Mouse (Mus musculus): ENCODE measurements around the gene Syngr4. TPM values are rescaled to one million over a fixed set of nuclear protein-coding genes. Genes with fewer than 3 reads are reported as not detected.

Syngr4 gene
- polyA plus RNA-seq, 1 experiment from 2014 or later, result 0.72 TPM

DNA sequence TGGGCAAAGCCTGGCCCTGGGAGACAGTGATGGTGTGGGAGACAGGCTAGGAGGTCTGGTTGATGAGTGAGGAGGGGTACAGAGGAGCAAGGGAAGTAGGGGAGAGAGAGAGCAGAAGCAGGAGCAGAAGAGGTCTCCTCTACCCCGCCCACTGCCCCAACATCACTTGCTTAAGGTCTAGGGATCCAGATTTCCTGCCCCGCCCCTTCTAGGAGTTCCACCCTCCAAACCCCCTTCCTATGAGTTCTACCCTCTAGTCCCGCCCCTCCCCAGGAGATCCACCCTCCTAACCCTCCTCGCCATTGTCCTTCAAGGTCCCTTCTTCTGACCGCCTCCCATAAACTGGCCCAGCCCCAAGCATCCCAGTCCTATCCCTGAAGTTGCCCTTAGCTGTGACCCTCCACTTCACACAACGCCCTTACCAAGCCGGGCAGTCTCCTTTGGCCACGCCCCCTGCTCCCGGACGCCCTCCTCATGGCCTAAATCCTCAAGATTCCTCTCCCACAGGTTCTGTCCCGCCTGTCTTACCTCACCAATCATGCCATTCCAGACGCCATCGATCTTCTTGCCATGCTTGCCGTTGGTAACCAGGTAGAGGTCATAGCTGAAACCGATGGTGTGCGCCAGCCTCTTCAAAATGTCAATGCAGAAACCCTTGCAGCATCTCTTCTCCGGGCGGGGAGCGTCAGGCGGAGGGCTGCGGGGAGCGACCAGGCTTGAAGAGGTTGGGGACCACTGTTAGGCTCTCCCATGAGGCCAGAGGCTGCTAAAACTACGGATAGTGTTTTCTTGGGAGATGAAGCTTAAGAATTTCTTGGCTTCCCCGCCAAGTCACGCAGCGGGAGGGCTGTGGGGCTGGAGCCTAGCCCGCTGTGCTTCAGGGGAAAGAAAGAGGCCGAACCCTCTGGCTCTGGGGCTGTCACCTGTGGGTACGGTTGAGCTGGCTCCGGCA, 39.3 kb downstream of the Syngr4 start:
- Histone ChIP-seq H3K4me2 (replicated peaks; ENCODE audit: low read depth) (peak overlapping the region; percentile 62), H3K9me3 (ENCODE audit: control insufficient read depth) (no peaks in the 10 kb centered on the region), H3K27ac (ENCODE audit: low read depth, low read length) (no peak overlapping the region), H3K4me3 (ENCODE audit: low read depth, low read length) (peak overlapping the region; percentile 28), H3K27me3 (replicated peaks; ENCODE audit: control insufficient read depth, insufficient read depth, low read length) (peaks cover 14% of the 10 kb centered on the region), H3K4me1 (replicated peaks; ENCODE audit: control insufficient read depth, insufficient read depth, low read length) (no peaks in the 10 kb centered on the region), H3K9ac (ENCODE audit: low read depth, low read length) (no peak overlapping the region), H3K36me3 (ENCODE audit: control insufficient read depth, insufficient read depth) (0 out of 2 replicates have a peak, but pooled peaks cover 4% of the 10 kb centered on the region)
- ATAC-seq, result 0 out of 2 replicates have a peak, but pooled peaks have one; percentile 32
- 13% methylated on average over 30 of the region's 30 CpGs for WGBS
- TF ChIP-seq CTCF (IDR thresholded peaks at IDR 0.05; ENCODE audit: low read depth), result no peak

DNA sequence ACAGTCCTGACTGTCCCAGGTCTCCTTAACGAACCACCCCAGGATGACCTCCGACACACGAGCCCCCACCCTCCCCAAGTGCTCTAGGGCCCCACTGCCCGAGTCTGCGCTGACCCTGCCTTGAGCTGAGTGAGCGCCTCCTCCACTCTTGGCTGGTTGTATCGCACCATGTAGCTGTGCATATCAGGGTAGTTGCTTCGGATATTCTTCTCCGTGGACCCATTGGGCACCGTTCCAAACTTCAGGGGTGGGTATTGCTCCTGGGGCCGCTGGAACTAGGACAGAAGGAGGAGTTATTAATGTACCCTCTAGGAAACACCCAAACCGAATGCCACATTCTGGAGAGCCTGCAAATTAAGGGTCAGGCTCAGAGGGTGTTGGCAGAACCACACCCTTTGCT, 43.4 kb downstream of the Syngr4 start:
- H3K27ac ChIP-seq (ENCODE audit: low read depth, low read length), result no peak overlapping the region
- 0 out of 2 replicates have a peak, but pooled peaks cover 4% of the 10 kb centered on the region for H3K36me3 ChIP-seq (ENCODE audit: control insufficient read depth, insufficient read depth)
- H3K27me3 ChIP-seq (replicated peaks; ENCODE audit: control insufficient read depth, insufficient read depth, low read length), result peaks cover 14% of the 10 kb centered on the region
- WGBS, result 82% methylated on average over 12 of the region's 12 CpGs
- no peak for ATAC-seq
- H3K9ac ChIP-seq (ENCODE audit: low read depth, low read length), result no peak overlapping the region
- H3K4me1 ChIP-seq (replicated peaks; ENCODE audit: control insufficient read depth, insufficient read depth, low read length), result no peaks in the 10 kb centered on the region
- no peak overlapping the region for H3K4me2 ChIP-seq (replicated peaks; ENCODE audit: low read depth)
- no peak overlapping the region for H3K4me3 ChIP-seq (ENCODE audit: low read depth, low read length)
- no peak for TF ChIP-seq CTCF (IDR thresholded peaks at IDR 0.05; ENCODE audit: low read depth)
- H3K9me3 ChIP-seq (ENCODE audit: control insufficient read depth), result no peaks in the 10 kb centered on the region

DNA sequence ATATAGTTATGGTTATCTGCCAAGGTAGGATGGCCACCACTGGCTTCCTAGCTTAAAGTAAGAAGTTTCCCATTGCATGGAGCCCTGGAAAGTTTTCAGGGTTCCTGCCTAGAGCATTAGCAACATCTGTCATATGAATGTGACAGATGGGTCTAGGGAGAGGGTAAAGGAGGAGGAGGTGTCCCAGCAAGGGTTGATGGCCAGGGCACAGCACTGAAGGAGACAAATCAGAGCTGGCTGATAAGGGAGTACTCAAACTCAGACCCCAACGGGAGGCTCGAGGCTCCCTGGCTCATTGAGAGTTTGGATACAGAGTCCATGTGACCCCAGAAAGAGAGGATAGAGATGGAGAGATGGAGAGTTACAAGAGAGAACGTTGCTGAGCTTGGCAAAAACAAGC, 45.9 kb downstream of the Syngr4 start:
- 67% methylated on average over 3 of the region's 3 CpGs for WGBS
- Histone ChIP-seq H3K4me3 (ENCODE audit: low read depth, low read length) (no peak overlapping the region), H3K4me1 (replicated peaks; ENCODE audit: control insufficient read depth, insufficient read depth, low read length) (no peaks in the 10 kb centered on the region), H3K27ac (ENCODE audit: low read depth, low read length) (no peak overlapping the region), H3K27me3 (replicated peaks; ENCODE audit: control insufficient read depth, insufficient read depth, low read length) (0 out of 2 replicates have a peak, but pooled peaks cover 3% of the 10 kb centered on the region), H3K36me3 (ENCODE audit: control insufficient read depth, insufficient read depth) (0 out of 2 replicates have a peak, but pooled peaks cover 4% of the 10 kb centered on the region), H3K4me2 (replicated peaks; ENCODE audit: low read depth) (no peak overlapping the region), H3K9me3 (ENCODE audit: control insufficient read depth) (no peaks in the 10 kb centered on the region), H3K9ac (ENCODE audit: low read depth, low read length) (no peak overlapping the region)
- TF ChIP-seq CTCF (IDR thresholded peaks at IDR 0.05; ENCODE audit: low read depth), result no peak
- ATAC-seq, result no peak

DNA sequence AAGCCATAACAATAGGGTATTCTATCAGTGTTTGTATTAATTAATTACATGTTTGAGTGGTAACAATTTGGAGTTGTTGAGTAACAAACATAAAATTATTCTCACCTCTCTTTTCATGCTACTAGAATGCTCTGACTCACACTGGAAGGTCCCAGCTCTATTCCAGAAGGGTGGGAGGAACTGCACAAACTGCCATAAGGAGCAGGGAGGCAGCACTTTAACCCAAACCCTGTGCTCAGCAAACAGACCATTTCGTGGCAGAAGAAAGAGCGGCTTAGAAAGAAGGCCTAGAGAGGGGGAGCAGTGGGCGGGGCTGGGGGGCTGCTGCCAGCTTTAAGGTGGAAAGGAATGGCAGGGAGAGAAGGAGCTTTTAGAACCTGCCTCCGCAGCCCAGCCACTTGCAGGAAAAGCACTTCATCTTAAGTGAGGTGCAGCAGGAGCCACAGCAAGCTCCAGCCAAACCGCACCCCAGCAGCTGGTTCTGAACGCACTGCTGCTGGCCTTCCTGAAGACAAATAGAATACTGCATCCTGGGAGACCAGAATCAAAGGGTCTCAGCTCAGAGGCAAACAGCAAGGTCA, 48.0 kb downstream of the Syngr4 start:
- Histone ChIP-seq H3K36me3 (ENCODE audit: control insufficient read depth, insufficient read depth) (no peaks in the 10 kb centered on the region), H3K27me3 (replicated peaks; ENCODE audit: control insufficient read depth, insufficient read depth, low read length) (0 out of 2 replicates have a peak, but pooled peaks cover 3% of the 10 kb centered on the region), H3K4me3 (ENCODE audit: low read depth, low read length) (no peak overlapping the region), H3K4me1 (replicated peaks; ENCODE audit: control insufficient read depth, insufficient read depth, low read length) (no peaks in the 10 kb centered on the region), H3K4me2 (replicated peaks; ENCODE audit: low read depth) (no peak overlapping the region), H3K27ac (ENCODE audit: low read depth, low read length) (no peak overlapping the region), H3K9me3 (ENCODE audit: control insufficient read depth) (no peaks in the 10 kb centered on the region), H3K9ac (ENCODE audit: low read depth, low read length) (no peak overlapping the region)
- ATAC-seq, result no peak
- WGBS, result 18% methylated on average over 6 of the region's 6 CpGs
- no peak for TF ChIP-seq CTCF (IDR thresholded peaks at IDR 0.05; ENCODE audit: low read depth)

DNA sequence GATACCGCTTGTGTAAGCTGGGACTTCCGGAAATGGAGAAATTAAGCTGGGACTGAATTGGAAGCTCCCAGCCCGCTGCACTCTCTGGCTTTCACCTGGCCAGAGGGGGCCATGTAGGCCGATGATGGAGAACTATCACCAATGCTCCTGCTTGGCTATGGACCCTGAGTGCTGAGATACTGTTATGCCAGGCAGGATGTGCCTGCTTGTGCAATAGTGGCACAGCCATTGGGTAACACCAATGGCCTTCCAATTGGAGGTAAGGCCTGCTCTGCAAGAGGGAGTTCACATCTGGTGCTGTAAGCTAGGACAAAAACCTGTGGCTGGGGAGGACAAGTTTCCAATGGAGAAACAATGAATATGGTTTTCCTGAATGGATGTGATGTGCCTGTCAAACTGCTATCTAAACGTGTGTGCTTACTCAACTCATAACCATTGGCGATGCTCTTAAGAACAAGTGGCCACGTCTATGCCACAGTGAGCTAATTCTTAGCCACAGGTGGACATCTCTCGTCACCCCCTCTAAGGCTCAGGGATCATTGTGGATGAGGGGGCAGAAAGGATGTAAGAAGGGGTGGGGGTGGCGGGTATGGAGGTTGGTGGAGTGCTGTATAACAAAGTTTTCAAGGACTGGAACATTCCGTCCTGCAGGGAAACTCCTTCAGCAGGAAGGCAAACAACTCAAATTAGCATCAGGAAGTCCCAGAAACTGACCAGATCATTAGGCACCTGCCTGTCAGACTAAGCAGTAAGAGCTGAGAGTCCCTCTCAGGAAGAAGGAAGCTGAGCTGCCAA, 53.4 kb downstream of the Syngr4 start:
- H3K4me2 ChIP-seq (replicated peaks; ENCODE audit: low read depth), result no peak overlapping the region
- H3K4me1 ChIP-seq (replicated peaks; ENCODE audit: control insufficient read depth, insufficient read depth, low read length), result no peaks in the 10 kb centered on the region
- no peak overlapping the region for H3K4me3 ChIP-seq (ENCODE audit: low read depth, low read length)
- H3K9ac ChIP-seq (ENCODE audit: low read depth, low read length), result no peak overlapping the region
- H3K36me3 ChIP-seq (ENCODE audit: control insufficient read depth, insufficient read depth), result no peaks in the 10 kb centered on the region
- no peaks in the 10 kb centered on the region for H3K9me3 ChIP-seq (ENCODE audit: control insufficient read depth)
- H3K27ac ChIP-seq (ENCODE audit: low read depth, low read length), result no peak overlapping the region
- WGBS, result 82% methylated on average over 10 of the region's 10 CpGs
- no peak for TF ChIP-seq CTCF (IDR thresholded peaks at IDR 0.05; ENCODE audit: low read depth)
- ATAC-seq, result no peak
- H3K27me3 ChIP-seq (replicated peaks; ENCODE audit: control insufficient read depth, insufficient read depth, low read length), result 0 out of 2 replicates have a peak, but pooled peaks cover 3% of the 10 kb centered on the region

Other genes starting within 250 kb of the Syngr4 start
- gene Fut2, start 230.3 kb downstream of the Syngr4 start, polyA plus RNA-seq (2015; fragmentation: Nextera tagmentation; extraction: Ambion mirVana), result 2.9 and 3.6 TPM in 2 replicates
- gene Ntn5, start 212.7 kb downstream of the Syngr4 start, polyA plus RNA-seq (2015; fragmentation: Nextera tagmentation; extraction: Ambion mirVana), result 0.10 and 0.20 TPM in 2 replicates
- gene Sec1, start 202.3 kb downstream of the Syngr4 start, polyA plus RNA-seq (2015; fragmentation: Nextera tagmentation; extraction: Ambion mirVana), result 0.08 and 0.25 TPM in 2 replicates
- gene Car11, start 196.9 kb downstream of the Syngr4 start, polyA plus RNA-seq (2015; fragmentation: Nextera tagmentation; extraction: Ambion mirVana), result 2.1 and 2.7 TPM in 2 replicates
- 6.9 and 8.6 TPM in 2 replicates for gene Dbp, start 191.6 kb downstream of the Syngr4 start, polyA plus RNA-seq (2015; fragmentation: Nextera tagmentation; extraction: Ambion mirVana)
- gene Rpl18, start 181.3 kb downstream of the Syngr4 start, polyA plus RNA-seq (2015; fragmentation: Nextera tagmentation; extraction: Ambion mirVana), result 708 and 740 TPM in 2 replicates
- 55.1 and 55.9 TPM in 2 replicates for gene Sphk2, start 178.7 kb downstream of the Syngr4 start, polyA plus RNA-seq (2015; fragmentation: Nextera tagmentation; extraction: Ambion mirVana)
- gene Fam83e, start 175.5 kb downstream of the Syngr4 start, polyA plus RNA-seq (2015; fragmentation: Nextera tagmentation; extraction: Ambion mirVana), result 16.6 and 16.7 TPM in 2 replicates
- 0.17 and 0.22 TPM in 2 replicates for gene Spaca4, start 170.9 kb downstream of the Syngr4 start, polyA plus RNA-seq (2015; fragmentation: Nextera tagmentation; extraction: Ambion mirVana)
- gene Lmtk3, start 113.0 kb downstream of the Syngr4 start, polyA plus RNA-seq (2015; fragmentation: Nextera tagmentation; extraction: Ambion mirVana), result 0.08 and 0.29 TPM in 2 replicates
- gene Sult2b1, start 112.0 kb downstream of the Syngr4 start, polyA plus RNA-seq (2015; fragmentation: Nextera tagmentation; extraction: Ambion mirVana), result 36.7 and 37.1 TPM in 2 replicates
- gene Cyth2, start 82.1 kb downstream of the Syngr4 start, polyA plus RNA-seq (2015; fragmentation: Nextera tagmentation; extraction: Ambion mirVana), result 61.9 and 66.4 TPM in 2 replicates
- gene Kcnj14, start 71.9 kb downstream of the Syngr4 start, polyA plus RNA-seq (2015; fragmentation: Nextera tagmentation; extraction: Ambion mirVana), result 0.10 and 0.27 TPM in 2 replicates
- 16.4 and 16.6 TPM in 2 replicates for gene Grwd1, start 65.8 kb downstream of the Syngr4 start, polyA plus RNA-seq (2015; fragmentation: Nextera tagmentation; extraction: Ambion mirVana)
- 99.6 and 107 TPM in 2 replicates for gene Kdelr1, start 23.9 kb downstream of the Syngr4 start, polyA plus RNA-seq (2015; fragmentation: Nextera tagmentation; extraction: Ambion mirVana)
- gene Grin2d, start 18.3 kb downstream of the Syngr4 start, polyA plus RNA-seq (2015; fragmentation: Nextera tagmentation; extraction: Ambion mirVana), result 0.66 and 1.1 TPM in 2 replicates
- 6.8 and 7.4 TPM in 2 replicates for gene Tmem143, start 227 bp upstream of the Syngr4 start, polyA plus RNA-seq (2015; fragmentation: Nextera tagmentation; extraction: Ambion mirVana)
- gene Emp3, start 24.7 kb upstream of the Syngr4 start, polyA plus RNA-seq (2015; fragmentation: Nextera tagmentation; extraction: Ambion mirVana), result 82.4 and 83.3 TPM in 2 replicates
- 2.9 and 3.3 TPM in 2 replicates for gene Ccdc114, start 27.4 kb upstream of the Syngr4 start, polyA plus RNA-seq (2015; fragmentation: Nextera tagmentation; extraction: Ambion mirVana)
- gene Abcc6, start 133.6 kb upstream of the Syngr4 start, polyA plus RNA-seq (2015; fragmentation: Nextera tagmentation; extraction: Ambion mirVana), result 5.3 and 7.1 TPM in 2 replicates
- gene Nomo1, start 137.0 kb upstream of the Syngr4 start, polyA plus RNA-seq (2015; fragmentation: Nextera tagmentation; extraction: Ambion mirVana), result 34.4 and 37.3 TPM in 2 replicates
- 0.21 and 0.24 TPM in 2 replicates for gene Kcnj11, start 204.1 kb upstream of the Syngr4 start, polyA plus RNA-seq (2015; fragmentation: Nextera tagmentation; extraction: Ambion mirVana)